Mouse (Mus musculus) ES-E14 (cell line): ENCODE results near the gene Cyp2r1.

Experiments
- CHD2 ChIP-seq: IDR thresholded peaks from 2 replicates; pipeline ENCODE4 v1.6.1; 2014; ENCODE audit warnings: mild to moderate bottlenecking, low read depth, low read length, inconsistent platforms
- MAFK ChIP-seq: IDR thresholded peaks from 2 replicates; pipeline ENCODE4 v1.6.1; 2014; ENCODE audit warnings: mild to moderate bottlenecking, low read depth, low read length, inconsistent platforms; ENCODE audit not compliant: insufficient read depth

- TF ChIP-seq CHD2: no peak
- no peak for TF ChIP-seq MAFK
These were observed 18.4 kb upstream of the Cyp2r1 start for GRCm38 (mm10) chr7:114581200-114581599.
